Mouse (Mus musculus) heart, postnatal 0 days (tissue): ENCODE measurements around the gene Zfp652.

Experiments
- CTCF ChIP-seq: IDR thresholded peaks from 2 replicates; pipeline ENCODE4 v1.5.1; 2016; ENCODE audit warnings: antibody characterized with exemption, control low read depth, low read depth
- EP300 ChIP-seq: IDR thresholded peaks from 2 replicates; pipeline ENCODE4 v1.6.1; 2016; ENCODE audit warnings: antibody characterized with exemption, low read depth

DNA sequence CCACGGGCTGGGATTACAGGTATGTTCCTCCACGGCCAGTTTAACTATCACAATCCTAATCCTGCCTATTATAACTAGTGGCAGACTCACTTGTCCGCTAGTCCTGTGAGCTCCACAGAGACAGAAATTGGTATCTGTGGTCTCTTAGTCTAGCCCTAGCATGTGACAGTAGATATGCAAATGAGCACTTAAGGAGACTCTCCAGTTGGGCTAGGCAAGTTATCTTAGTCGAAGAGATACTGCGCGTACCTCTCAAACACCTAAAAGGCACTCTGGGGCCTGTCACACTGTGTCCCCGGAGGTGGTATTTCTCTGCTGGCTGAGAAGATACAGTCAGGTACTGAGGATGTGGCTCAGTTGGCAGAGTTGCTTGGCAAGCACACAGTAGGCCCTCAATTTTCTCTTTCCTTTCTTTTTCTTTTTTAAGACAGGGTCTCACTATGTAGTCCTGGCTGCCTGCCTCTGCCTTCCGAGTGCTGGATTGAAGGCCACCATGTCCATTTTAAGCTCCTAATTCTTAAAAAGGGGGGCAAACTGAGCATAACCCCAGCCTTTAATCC lies 80.6 kb downstream of the Zfp652 start:
- TF ChIP-seq EP300 (no peak), CTCF (no peak)
